Mouse (Mus musculus) adrenal gland, adult 8-10 months (tissue): Measurements from ENCODE around the gene Xrn1. TPM values are rescaled to one million over a fixed set of nuclear protein-coding genes. Genes with fewer than 3 reads are reported as not detected.
A peak's percentile ranks its signal among the peaks of the same experiment; 100 is the strongest.
"Not testable (repeated sequence)": the region's sequence is repeated elsewhere in the genome, so short reads cannot be mapped to it uniquely, and the experiment has no call there.

Experiments
- DNase-seq: peaks from one replicate; pipeline ENCODE4 v3.0.0; 2022
- total RNA-seq, 4 experiments: library from RNA; stranded (reverse); gene quantifications; 2 replicates each; pipeline ENCODE4 v1.2.4; 2022

Gene Xrn1
- total RNA-seq: 10 to 100 TPM; 21.4 to 40.9 (median 31.5) TPM

DNA sequence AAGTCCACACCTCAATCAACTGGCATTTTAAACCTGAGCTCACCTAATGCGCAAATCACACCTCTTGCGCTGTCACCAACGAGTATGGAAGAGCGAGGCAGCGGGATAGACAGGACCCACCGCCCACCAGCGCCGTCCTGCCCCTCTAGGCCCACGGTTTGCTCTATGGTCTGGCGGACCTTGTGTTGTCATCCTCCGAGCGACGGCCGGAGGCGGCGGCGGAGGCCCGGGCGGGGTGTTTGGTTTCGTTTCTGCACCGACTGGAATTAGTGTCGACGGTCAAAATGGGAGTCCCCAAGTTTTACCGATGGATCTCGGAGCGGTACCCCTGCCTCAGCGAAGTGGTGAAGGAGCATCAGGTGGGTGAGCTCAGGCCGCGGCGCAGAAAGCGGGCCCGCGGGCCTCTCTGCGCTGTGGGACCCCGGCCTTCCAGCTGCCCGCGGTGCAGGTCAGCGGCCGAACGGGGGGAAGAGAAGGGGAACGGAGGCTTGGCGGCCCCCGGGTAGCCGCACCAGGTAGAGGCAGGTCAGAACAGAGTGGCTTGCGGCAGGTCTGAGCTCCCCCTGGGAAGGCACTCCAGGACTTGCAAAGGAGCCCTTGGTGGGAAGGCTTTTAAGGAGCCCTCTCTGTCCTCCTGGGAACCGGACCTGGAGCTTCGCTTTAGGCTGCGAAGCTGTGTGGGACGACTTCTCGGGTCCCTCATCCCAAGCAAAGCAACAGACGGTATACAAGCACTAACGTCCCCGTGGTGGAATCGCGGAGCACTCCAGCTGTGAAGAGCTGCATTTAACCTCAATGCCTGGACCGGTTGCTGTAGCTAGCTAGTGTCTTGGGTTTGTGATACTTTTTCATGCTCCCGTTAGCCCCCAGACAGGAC, at the start of gene Xrn1:
Gene Xrn1, plus strand, starts transcription at position 176 of the 877 bp plus-strand sequence.
- peak; percentile 87 for DNase-seq

GRCm38 (mm10) chr9:95932855-95933254, 21.7 kb upstream of the Xrn1 start:
- no peak for DNase-seq

DNA sequence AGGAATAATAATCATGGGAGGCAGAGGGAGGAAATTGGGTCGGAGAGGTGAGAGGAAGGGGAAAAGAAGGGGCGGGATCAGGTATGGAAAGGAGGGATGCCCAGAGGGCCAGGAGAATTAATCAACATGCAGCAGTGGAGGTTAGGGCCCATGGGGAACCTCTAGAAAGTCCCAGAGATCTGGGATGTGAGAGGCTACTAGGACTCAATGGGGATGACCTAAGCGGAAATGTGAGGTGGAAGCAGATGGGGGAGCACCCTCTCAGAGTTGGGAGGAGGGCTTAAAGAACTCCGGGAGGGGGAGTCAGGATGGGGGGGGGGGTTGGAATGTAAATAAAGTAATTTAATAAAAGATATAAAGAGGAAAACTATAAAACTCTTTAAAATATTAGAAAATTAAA, 902 bp upstream of the Xrn1 start:
- DNase-seq: no peak

- peak; percentile 13 for DNase-seq
Observed at GRCm38 (mm10) chr9:95954226-95954584, 355 bp upstream of the Xrn1 start.

GRCm38 (mm10) chr9:95957611-95958010, 3.1 kb downstream of the Xrn1 start:
- DNase-seq: no peak

DNA sequence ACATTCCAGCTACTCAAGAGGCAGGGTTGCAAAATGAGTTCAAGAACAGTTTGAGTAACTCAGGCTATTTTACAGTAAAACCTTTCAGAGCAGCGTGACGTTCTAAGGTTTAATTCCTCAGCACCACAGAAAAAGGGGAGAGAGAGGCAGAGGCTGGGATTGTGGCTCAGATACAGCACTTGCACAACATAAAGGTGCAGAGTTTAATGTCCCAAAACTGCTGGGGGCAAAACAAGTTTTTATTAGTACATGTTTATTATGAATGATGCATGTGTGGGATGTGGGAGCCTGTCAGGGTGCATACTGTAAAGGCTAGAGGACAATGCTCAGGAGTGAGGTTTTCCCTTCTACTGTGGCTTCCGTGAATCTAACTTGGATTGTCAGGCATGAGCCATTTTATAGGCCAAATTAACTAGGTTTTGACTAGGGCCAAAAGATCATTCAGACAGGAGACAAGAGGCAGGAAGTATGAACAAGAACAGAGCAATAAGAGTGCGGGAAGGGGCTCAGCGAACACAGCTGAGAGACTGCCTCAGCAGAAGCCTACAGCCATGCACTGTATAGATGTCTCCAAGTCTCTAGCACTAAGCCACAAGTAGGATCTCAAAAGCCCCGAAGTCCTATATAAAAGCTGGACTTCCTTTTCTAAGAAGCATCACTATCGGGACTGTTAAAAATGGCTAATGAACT, 3.6 kb downstream of the Xrn1 start:
- DNase-seq: no peak

GRCm38 (mm10) chr9:95958731-95959105, 4.2 kb downstream of the Xrn1 start:
- not testable (repeated sequence) for DNase-seq

DNA sequence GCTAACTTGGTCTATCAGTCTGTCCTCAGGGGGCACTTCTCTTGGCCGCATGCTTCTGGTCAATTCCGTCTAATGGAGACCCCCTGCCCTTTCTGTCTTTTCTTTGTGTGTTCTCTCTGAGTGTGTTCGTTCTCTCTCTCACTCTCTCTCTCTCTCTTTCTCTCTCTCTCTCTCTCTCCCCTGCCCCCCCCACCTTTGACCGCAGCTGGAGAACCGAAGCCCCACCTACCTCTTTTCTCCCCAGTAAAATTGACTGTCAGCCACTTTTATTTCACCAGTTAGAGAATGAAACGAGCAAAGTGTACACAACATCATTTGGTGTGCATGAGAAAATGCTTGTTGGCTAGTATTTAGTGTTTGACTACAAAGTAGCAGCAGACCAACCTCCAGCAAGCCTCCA, 4.7 kb downstream of the Xrn1 start:
- no peak for DNase-seq

DNA sequence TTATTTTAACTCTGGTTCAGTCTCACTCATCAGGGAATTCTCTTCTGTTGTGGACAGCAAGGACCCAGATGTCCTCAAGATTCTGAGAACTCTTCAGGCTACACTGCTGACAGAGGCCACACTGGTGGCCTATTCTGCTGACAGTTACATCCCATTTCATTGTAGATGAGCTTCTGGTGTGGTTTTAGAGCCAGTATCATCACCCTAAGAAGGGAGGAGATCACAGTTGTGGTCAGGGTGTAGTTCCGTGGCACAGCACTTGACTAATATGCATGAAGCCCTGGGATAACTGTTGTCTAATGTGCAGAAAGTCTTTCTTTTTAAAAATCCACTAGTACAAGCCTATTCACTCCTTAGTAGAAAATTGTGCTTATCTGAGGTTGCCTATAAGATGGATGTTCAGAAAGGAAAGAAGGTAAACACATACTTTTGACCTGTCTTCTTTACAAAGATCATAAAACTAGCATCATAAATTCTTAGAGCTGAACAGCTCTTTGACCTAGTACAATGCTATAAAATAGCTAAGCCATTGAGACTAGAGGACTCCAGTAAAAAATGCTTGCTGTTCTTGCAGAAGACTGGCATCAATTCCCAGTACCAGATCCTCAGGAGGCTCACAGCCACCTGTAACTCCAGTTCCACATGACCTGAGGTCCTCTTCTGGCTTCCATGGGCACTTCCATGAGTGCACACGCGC, 5.3 kb downstream of the Xrn1 start:
- DNase-seq: no peak

DNA sequence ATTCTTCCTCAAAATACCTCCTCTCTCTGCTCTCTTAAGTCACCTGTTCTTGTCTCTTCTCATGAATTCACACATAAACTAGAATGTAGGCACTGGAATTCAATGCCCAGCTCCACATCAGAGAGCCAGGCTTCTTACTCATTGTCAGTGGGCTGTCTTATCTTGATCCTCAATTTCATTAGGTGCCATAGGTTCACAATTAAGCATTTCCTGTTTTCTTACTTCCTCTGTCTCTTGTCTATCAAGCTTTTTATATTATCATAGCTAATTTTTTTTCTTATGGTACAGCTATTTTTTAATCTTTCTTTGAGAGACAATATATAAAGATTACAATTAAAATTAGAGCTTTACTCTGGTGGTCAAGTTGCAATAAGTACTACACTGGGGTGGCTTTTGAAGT, 6.5 kb downstream of the Xrn1 start:
- DNase-seq: no peak

GRCm38 (mm10) chr9:95964037-95964436, 9.5 kb downstream of the Xrn1 start:
- DNase-seq: no peak

- no peak for DNase-seq
Observed at GRCm38 (mm10) chr9:95978279-95978678, 23.7 kb downstream of the Xrn1 start.

DNA sequence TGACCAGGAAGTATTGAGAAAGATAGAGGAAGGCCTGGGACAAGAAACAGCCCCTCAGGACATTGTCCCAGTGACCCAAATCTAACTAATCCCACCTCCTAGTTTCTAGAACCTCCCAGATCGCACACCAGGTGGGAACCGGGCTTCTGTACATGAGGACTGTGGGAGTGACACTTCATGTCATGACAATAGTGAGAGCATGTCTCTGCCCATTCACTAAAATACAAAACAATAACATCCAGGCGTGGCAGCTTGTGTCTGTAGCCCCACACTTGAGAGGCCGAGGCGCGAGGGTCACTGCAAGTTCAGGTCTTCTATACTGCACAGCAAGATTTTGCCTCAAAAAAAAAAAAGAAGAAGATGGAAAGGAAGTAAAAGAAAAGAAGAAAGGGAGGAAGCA, 25.3 kb downstream of the Xrn1 start:
- DNase-seq: no peak

- DNase-seq: no peak
Observed at GRCm38 (mm10) chr9:95992255-95992654, 37.7 kb downstream of the Xrn1 start.

GRCm38 (mm10) chr9:96004455-96004854, 49.9 kb downstream of the Xrn1 start:
- no peak for DNase-seq

- no peak for DNase-seq
Observed at GRCm38 (mm10) chr9:96010664-96011063, 56.1 kb downstream of the Xrn1 start.

DNA sequence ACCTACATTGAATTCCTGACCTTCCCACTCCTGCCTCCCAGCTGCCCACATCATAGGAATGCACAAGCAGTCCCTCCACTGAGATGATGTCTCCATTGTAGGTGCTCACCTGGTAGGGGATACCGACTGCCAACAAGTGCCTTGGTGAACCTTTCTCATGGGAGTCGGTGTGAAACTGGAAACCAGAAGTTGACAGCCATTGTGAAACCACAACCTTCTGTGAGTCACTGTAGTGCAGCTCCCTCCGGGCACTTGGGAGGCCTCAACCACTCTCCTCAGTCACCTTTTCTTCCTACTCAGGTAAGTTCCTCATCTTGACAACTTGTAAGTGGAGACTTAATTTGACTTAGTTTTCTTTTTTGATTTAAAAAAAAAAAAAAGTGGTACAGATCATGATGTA, 69.4 kb downstream of the Xrn1 start:
- no peak for DNase-seq

- DNase-seq: no peak
Observed at GRCm38 (mm10) chr9:96027913-96028312, 73.4 kb downstream of the Xrn1 start.

DNA sequence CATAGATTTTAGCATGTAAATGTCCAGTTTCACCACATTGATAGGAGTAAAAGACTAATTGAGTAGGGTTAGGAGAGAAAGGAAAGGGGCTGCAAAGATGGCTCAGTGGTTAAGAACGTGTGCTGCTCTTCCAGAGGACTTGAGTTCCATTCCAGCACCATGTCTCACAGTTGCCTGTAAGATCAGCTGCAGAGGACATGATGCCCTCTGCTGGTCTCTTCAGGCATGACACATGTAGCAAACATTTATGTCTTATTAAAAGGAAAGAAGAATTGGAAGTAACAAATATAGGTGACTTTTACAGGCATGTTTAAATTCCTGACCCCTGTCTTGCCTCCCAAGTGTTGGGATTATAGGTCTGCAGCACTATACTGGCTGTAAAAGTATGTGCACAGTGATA, 74.3 kb downstream of the Xrn1 start:
- peak; percentile 5 for DNase-seq

GRCm38 (mm10) chr9:96029886-96030285, 75.3 kb downstream of the Xrn1 start:
- DNase-seq: no peak

DNA sequence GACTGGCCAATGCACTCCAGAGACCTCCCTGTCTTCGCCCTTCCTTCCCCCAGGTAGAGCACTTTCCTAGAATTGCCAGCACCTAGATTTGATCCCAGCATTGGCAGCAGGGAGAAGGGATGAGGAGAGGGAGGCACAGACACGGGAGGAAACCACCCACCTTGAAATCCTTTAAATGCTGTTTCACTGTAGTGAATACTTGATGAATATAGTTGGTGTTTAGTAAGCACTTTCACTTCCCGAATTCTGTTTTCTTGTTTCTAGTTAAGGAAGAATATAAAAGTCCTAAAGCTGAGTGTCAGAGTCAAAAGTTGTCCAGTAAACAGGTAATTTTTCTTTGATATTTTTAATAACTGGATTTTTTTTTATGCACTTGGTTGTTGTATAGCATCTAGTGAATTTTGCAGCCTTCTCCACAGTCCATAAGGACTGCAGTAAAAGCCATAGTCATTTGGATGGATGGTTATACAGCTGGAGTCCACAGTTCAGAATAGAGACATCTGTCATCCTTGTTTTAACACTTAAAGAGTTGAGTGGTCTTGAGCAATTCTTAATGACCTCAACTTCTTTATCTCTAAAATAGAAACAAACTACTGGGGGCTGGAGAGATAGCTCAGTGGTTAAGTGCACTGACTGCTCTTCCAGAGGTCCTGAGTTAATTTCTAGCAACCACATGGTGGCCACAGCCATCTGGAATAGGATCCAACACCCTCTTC, 81.0 kb downstream of the Xrn1 start:
- DNase-seq: no peak

DNA sequence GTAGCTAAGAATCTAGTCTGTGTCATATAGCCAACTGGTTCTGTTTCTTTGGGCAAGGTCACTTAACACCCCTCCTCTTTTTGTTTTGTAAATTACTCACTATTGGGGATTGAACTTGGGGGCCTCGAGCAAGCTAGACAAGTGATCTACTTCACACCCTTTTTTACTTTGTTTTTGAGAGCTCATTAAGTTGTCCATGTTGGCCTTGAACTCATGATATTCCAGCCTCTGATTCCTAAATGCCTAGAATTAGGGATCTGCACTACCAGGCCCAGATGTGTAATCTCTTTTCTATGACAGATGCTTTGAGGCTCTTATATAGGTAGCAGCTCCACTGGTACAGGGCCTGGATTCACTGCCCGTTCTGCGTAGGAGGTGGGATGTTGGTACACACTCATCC, 89.7 kb downstream of the Xrn1 start:
- no peak for DNase-seq

DNA sequence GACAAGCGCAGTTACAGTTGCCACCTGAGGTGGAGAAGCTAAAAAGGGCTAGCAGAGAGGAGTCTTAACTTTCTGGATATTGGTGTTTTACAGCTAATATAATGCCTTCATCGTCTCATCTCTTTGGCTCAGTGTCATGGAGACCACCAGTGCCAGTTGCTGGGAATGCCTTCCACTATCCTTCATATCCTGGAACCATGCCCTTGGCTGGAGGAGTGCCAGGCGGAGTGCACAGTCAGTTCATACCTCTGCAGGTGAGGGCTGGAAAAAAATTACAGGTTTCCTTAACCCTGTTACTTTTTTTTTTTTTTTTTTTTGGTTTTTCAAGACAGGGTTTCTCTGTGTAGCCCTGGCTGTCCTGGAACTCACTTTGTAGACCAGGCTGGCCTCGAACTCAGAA, 96.9 kb downstream of the Xrn1 start:
- no peak for DNase-seq
